Mouse (Mus musculus): ENCODE data around the gene Tns4.

Gene Tns4

GRCm38 (mm10) chr11:99089077-99089601 lies at the start of gene Tns4:
TSS of gene Tns4 (minus strand) at chr11:99089306.
- DNase-seq (ENCODE audit: low read depth) = no peak

GRCm38 (mm10) chr11:99137385-99137784 lies 48.3 kb upstream of the Tns4 start:
- DNase-seq (ENCODE audit: low read depth) = no peak

GRCm38 (mm10) chr11:99136961-99137360 lies 47.9 kb upstream of the Tns4 start:
- no peak for DNase-seq (ENCODE audit: low read depth)

DNA sequence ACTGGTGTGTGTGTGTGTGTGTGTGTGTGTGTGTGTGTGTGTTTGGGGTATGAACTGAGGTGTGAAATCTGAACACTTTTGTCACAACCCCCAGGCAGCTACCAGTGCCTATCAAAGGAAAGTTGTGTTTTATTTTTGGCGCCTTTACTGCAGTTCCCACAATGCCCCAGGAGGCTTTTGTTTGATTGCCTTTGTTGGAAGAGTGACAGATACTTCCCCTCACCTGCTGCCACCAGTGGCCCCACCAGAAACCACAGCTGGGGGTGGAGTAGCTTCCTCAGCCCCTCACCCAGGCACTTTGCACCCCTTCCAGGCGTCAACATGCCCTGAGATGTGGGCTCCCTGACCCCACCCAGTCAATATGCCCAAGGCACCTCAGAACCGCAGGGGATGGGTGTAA lies 47.3 kb upstream of the Tns4 start:
- DNase-seq (ENCODE audit: low read depth) = no peak

DNA sequence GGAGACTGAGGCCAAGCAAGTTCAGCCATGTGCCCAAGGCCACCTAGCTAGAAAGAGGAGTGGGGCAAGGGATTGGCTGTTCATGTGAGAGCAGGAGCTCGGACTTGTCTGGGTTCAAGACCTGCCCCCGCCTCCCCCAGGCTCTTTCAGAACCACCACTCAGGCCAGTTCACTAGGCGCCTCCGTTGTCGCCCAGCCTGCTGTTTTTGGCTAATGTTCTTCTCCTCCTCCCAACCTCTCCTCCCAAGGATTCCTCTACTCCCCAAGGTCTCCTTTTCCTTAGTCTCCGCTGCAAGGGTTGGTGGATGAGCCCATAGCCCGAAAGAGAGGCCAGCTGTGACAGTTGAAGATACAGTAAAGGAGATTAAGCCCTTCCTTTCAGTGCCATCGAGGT lies 45.9 kb upstream of the Tns4 start:
- no peak for DNase-seq (ENCODE audit: low read depth)

DNA sequence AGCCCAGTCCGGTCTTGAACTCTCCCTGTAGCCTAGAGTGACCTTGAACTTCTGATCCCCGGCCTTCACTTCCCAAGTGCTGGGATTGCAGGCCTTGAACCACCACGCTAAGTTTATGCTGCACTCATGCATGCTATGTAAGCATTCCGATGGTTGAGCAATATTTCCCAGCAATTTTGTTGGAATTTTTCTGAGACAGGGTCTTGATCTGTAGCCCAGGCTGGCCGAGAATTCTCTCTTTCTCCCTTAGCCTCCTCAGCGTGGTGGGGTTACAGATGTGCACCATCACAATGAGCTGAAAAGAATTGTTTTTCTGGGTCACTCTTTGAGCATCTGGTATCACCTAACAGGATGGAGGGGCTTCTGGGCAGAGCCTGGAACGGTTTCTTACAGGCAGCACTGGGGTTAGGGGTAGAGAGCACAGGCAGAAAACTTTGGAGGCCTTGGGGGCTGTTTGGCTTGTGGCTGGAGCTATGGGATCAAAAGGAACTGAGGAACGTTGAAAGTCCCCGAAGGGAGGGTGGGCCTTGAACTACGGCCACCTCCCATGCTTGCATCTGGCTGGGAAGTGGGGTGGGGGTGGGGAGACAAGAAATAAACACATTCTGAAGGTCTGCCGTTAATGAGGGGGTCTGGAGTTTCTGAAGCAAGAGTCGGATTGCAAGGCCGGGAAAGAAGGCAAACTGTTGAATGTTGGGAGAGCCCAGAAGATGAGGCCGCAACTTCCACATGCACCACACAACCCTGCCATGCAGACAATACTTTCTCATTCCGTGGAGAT lies 45.4 kb upstream of the Tns4 start:
- DNase-seq (ENCODE audit: low read depth) = no peak

- no peak for DNase-seq (ENCODE audit: low read depth)
Observed at GRCm38 (mm10) chr11:99133285-99133897, 44.3 kb upstream of the Tns4 start.

- DNase-seq (ENCODE audit: low read depth) = no peak
Observed at GRCm38 (mm10) chr11:99132091-99132730, 43.1 kb upstream of the Tns4 start.

DNA sequence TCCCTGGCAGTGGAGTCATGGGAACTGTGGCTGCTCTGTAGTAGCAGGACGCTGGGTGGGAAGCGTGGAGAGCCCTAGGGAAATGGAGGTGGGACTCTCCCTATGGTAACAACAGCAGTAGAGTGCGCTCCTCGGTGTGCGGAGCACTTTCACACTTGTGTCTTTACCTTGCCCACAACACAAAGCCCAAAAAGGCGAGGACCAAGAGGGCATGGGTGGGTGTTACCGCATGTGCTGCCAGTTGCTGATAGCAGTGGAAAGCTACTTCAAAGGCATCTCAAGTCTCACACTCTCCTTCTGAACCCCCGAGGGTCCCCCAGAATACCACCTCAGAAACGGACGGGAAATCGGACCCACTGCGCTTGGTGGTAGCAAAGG lies 42.3 kb upstream of the Tns4 start:
- DNase-seq (ENCODE audit: low read depth) = no peak

GRCm38 (mm10) chr11:99130736-99131462 lies 41.8 kb upstream of the Tns4 start:
- DNase-seq (ENCODE audit: low read depth) = no peak

GRCm38 (mm10) chr11:99129287-99129686 lies 40.2 kb upstream of the Tns4 start:
- no peak for DNase-seq (ENCODE audit: low read depth)

DNA sequence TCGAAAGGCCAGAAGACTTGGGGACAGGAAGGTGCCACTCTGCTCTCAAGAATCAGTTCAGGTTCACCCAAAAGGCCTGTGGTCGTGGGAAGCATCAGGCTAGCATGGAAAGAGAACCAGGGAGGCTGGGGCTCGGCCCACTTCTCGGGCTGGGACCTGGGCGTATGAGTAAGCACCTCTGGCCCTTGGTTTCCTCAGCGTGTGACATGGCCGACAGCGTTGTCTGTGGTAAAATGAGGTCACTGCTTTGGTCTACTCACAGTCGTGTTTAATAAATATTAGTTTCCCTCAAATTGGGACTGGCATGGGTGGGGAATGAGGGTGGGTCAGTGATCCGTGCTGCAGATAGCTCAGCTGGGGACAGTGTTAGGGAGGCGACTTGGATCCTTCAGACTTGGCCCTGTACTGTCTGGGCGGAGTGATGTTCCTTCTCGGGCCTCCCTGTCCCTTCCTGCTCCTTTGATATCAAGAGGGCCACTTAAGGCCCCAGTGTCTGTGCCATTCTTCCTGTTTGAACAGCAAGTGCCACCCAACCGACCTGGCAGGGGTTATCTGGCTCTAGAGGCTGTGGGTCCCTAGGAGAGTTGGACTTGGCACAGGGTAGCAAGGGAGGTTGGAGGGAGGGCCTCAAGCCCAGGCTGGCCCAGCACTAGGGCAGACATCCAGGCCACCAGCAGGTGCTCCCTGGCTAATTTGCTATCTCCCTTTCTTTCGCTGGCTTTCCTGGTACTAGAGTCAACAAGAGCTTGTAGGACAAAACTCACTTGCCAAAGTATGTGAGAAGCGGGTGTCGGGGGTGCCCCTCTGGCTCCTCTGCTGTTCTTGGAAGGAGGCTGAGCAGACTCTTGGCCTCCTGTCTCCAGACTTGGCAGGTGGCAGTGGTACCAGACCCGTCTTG lies 38.9 kb upstream of the Tns4 start:
- peak; percentile 66 for DNase-seq (ENCODE audit: low read depth)

DNA sequence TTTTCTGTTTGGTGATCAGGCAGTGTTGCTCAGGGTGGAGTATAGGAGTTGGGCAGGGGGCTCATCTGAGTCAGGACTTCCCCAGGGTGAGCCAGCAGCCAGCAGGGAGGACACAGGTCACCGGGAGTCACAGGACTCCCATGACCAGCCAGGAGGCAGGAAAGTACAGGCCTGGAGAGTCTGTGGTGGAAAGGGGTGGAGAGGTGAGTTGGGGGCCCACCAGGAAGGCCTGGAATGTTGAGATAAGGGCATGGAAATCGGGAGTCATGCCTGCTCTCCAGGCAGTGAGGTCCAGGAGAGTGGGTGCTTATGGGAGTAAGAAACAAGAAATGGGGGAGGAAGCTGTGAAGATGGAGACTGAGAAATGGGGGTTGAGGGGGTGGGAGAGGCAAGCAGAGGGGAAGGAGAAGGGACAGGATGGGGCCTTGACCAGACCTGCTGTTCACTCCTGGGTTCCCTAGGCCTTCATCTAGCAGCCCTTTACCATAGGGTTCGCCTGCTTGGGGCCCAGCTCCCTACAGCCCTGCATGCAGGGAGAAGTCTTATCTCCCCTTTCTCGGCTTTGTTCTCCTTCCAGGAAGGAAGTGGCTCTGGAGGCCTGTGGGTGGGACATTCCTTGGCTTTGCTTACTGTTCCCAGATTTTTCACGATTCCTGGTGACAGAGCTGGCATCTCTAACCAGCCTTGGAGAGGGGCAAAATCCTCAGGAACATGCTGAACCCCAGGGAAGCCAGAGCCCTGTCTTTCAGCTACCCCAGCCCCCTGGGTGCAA lies 37.6 kb upstream of the Tns4 start:
- no peak for DNase-seq (ENCODE audit: low read depth)

DNA sequence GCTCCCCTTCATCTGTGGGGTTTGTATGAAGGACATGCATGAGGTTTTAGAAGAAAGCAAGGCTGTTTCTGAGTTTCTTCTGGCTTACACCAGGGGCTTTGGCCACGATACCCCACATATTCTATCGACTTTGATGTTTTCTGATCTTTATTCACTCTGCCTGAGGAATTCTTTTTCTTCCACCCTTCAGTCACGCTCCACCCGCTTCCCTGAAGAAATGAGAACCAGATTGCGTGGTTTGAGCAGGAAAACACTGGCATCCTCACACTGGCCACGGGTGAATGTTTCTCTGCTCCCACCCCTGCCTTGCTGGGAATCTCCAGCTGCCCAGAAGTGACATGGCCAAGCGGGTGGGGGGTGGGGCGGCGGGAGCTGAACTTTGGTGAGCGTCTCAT lies 35.5 kb upstream of the Tns4 start:
- peak; percentile 86 for DNase-seq (ENCODE audit: low read depth)

DNA sequence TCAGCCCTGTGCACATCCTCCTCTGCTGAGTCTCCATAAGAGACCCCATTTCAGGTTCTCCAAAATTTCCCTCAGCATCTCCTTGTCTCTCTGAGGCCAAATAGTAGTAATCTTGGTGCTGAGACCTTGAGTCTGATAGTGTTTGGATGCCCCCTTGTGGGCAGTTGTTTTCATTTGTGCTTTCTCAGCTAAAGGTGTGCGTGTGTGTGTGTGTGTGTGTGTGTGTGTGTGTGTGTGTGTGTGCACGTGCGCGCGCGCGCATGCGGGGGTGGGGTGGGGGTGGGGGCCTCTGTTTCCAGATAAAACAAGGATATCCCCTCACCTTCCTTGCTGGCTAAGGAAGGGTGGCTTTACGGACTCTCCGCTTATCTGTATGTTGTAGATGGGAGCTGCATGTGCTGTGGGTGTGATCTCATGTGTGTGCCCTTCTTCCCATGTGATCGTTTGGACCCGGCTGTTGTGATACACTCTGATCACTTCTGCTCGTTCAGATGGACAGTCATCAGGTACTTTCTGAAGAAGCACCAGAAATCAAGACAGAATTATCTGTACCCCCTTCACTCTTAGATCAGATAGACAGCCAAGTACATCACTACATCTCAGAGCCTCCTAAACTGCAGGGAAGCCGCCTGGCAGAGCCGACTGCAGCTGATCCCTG lies 35.0 kb upstream of the Tns4 start:
- DNase-seq (ENCODE audit: low read depth) = no peak

- DNase-seq (ENCODE audit: low read depth) = no peak
Observed at GRCm38 (mm10) chr11:99122703-99123102, 33.6 kb upstream of the Tns4 start.

DNA sequence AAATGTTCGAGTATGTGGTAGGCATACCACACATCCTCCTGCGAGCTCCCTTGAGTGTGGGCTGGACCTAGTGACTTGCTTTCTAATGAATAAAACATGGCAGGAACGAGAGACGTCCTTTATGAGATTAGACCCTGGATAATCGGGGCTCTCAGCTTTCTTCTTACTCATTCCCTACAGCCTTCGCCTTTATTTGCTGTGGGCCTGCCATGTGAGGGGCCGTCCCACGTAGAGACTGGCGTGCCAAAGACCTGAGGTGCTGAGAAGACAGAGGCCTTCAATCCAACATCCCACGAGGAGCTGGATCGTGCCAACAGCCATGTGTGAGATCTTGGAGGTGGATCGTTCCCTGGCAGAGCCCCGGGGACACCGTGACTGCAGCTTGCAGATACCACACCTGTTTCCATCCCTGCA lies 32.1 kb upstream of the Tns4 start:
- DNase-seq (ENCODE audit: low read depth) = no peak

- no peak for DNase-seq (ENCODE audit: low read depth)
Observed at GRCm38 (mm10) chr11:99120524-99121217, 31.6 kb upstream of the Tns4 start.

- DNase-seq (ENCODE audit: low read depth) = no peak
Observed at GRCm38 (mm10) chr11:99118963-99119362, 29.9 kb upstream of the Tns4 start.
